Mouse (Mus musculus) embryonic fibroblast, embryonic 13.5 days (primary cell): Measurements from ENCODE around the gene Zfp82. TPM values are rescaled to one million over a fixed set of nuclear protein-coding genes. Genes with fewer than 3 reads are reported as not detected.

Source experiments
- H3K27ac ChIP-seq: 2 replicates; pipeline ENCODE4 v1.5.1; 2012; ENCODE audit warnings: low read length, control low read depth, inconsistent platforms; ENCODE audit not compliant: insufficient read depth
- H3K4me1 ChIP-seq: 2 replicates; pipeline ENCODE4 v1.6.1; 2011; ENCODE audit warnings: low read length; ENCODE audit not compliant: control insufficient read depth, insufficient read depth
- H3K4me3 ChIP-seq: 2 replicates; pipeline ENCODE4 v1.5.1; 2011; ENCODE audit warnings: mild to moderate bottlenecking, control low read depth, low read length; ENCODE audit not compliant: insufficient read depth
- CTCF ChIP-seq: IDR thresholded peaks from 2 replicates; pipeline ENCODE4 v1.5.1; 2011; ENCODE audit warnings: mild to moderate bottlenecking, control low read depth, low read length, moderate library complexity, borderline replicate concordance; ENCODE audit not compliant: insufficient read depth
- POLR2A ChIP-seq: IDR thresholded peaks from 2 replicates; pipeline ENCODE4 v1.6.1; 2011; ENCODE audit warnings: low read depth, mild to moderate bottlenecking, control low read depth, low read length, moderate library complexity
- polyA plus RNA-seq: library from polyadenylated mRNA; stranded (reverse); fragments of >200 nt; gene quantifications from 2 replicates; pipeline ENCODE4 v1.2.4, GENCODE M21; 2011; ENCODE audit warnings: low read depth; ENCODE audit not compliant: missing spikeins, insufficient read length

The Zfp82 gene
- polyA plus RNA-seq, 1 experiment, result 2.8 TPM

DNA sequence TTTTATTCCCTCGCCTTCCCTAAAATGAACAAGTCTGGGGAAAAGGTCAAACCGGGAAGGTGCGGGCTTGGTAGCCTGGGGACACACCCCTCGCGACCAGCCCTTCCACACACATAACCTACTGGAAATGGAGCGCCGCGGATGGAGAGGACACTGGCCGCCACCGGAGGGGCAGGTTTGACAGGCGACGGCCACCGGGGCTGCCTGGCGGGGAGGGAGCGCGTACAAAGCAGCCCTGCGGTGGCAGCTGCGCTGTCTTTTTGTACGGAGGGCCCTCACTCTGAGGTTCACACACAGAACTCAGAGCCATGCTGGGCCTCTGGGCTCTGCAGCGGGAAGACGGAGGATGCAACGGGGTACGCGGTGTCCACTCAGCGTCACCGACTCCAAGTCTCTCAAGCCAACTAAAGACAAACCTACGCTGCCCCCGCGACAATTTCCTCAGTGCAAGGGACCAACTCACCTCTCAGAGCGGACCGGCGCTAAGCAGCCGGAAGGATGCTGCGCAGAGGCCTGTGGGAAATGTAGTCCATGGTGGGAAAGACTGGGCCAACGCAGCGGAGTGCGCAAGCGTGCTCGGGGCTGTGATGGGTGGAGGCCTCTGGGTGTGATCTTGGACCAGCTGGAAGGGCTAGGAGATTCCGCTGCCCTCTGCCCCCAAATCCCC is 21.7 kb downstream of the Zfp82 start, which contains the start of gene Zfp14:
Gene Zfp14, minus strand, starts transcription at position 499 of the 667 bp plus-strand sequence.
- Histone ChIP-seq H3K4me3 (peak within 1 kb of the TSS; percentile 66), H3K27ac (no peak within 1 kb of the TSS), H3K4me1 (no peaks in the 10 kb centered on the region)
- TF ChIP-seq POLR2A (peak; percentile 63), CTCF (no peak)

DNA sequence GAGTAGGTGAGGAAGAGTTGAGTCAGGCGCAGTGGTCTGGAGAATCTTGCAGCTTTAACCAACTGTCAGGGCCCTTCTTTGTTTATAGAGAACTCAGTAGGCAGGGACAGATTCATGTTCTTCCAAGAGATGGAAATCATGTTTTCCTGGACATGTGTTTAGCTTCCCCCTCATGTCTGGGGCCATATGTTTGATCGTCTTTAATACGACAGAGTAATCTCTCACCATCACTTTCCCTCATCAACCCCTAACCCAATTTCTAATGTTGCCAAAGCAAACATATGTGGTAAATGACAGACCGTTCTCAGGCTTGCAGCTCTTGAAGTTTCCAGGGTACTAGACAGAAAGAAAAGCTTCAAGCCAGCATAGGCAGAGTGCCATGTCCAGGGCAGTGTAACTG is 24.6 kb downstream of the Zfp82 start:
- TF ChIP-seq POLR2A (no peak), CTCF (no peak)
- Histone ChIP-seq H3K27ac (no peak overlapping the region), H3K4me1 (no peaks in the 10 kb centered on the region)

DNA sequence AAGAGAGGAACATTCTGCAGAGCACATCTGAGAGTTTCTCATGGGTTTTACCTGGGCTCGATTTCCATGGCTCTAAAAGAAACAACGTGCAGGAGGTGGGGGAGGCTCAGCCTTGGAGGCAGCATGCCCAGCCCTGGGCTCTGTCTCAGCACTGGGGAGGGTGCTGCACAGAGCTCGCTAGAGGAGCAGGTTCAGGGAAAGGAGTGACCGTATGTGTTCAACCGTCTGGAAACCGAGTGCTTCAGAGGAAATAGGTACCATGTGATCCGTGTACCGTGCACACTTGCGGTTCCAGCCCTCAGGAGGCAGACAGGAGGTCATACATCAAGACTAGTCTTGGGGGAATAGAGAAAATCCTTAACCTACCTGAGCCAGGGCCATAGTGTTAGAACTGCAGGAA is 28.3 kb downstream of the Zfp82 start:
- no peak overlapping the region for H3K27ac ChIP-seq
- no peak overlapping the region for H3K4me3 ChIP-seq
- TF ChIP-seq POLR2A (no peak), CTCF (no peak)
- 0 out of 2 replicates have a peak, but pooled peaks cover 2% of the 10 kb centered on the region for H3K4me1 ChIP-seq

More for the DNA sequence above, 24.6 kb downstream of the Zfp82 start:
- H3K4me3 ChIP-seq, result no peak overlapping the region

DNA sequence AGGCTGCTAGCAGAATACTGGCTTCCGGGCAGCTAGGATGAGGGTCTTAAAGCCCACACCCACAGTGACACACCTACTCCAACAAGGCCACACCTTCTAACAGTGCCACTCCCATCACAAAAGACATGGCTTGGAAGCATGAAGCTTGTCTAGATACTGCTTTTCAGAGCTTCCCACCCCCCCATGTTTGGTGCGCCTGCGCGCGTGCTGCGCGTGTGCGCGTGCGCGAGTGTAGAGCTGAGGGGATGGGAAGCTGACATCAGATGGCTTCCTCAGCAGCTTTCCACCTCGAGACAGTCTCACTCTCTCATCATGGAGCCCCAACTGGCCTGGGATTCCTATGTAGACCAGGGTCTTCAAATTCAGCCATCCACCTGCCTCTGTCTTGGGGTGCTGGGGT is 38.4 kb downstream of the Zfp82 start:
- TF ChIP-seq CTCF (no peak), POLR2A (no peak)
- Histone ChIP-seq H3K27ac (no peak overlapping the region), H3K4me3 (no peak overlapping the region), H3K4me1 (no peaks in the 10 kb centered on the region)

DNA sequence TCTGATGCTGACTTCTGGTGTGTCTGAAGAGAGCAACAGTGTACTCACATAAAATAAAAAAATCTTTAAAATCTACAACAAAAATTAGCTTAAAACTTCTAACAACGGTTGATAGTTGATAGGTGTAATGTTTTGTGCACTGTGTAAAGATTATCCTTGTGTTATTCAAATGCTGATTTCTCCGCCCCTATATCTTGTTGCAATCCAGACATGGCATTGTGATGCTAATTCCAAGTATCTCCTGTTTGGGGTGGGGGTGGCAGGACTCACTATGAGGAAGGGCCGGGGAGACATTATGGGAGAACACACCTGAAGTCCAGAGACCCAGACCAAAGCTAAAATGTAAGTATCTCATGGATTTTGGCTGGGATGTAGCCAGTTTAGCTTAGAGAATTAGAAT is 41.3 kb downstream of the Zfp82 start:
- TF ChIP-seq POLR2A, result no peak
- TF ChIP-seq CTCF, result no peak
- Histone ChIP-seq H3K27ac (no peak overlapping the region), H3K4me1 (no peaks in the 10 kb centered on the region), H3K4me3 (no peak overlapping the region)

DNA sequence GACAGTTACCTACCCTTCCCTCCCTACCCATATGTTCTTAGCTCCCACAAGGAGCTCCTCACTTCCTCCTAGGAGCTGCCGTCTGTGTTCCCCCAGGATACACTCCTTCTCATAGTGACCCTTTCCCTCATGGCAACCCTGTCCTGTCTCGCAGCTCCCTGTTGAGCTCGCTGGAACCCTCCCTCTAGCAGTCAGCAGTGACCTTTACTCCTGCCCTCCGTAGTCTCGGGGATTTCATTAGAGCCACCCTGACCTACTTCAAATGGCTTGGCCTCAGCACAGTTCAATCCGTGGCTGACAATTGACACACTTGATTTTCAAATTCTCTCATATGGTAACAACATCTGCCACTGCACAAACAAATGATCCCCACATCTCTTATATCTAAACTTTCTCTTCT is 42.0 kb downstream of the Zfp82 start:
- TF ChIP-seq POLR2A, result no peak
- no peak for TF ChIP-seq CTCF
- H3K4me1 ChIP-seq, result no peaks in the 10 kb centered on the region
- no peak overlapping the region for H3K27ac ChIP-seq
- H3K4me3 ChIP-seq, result no peak overlapping the region

DNA sequence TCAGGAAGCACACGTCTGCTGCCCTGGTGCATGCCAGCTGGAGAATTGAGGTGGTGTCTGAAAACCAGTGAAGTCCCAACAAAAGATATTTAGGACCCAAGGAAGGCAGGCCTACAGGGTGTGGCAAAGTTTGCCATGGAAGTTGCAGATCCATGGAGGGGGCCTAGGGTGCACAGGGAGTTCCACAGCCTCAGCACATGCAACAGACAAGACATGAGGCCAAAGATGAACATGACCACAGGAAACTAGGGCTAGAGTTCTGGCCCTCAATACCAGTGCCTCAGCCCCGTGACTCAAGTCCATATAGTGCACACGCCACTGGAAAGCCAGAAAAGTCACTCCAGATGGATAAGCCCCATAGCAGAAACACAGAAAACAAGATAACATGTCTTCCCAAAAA is 44.1 kb downstream of the Zfp82 start:
- H3K27ac ChIP-seq, result no peak overlapping the region

DNA sequence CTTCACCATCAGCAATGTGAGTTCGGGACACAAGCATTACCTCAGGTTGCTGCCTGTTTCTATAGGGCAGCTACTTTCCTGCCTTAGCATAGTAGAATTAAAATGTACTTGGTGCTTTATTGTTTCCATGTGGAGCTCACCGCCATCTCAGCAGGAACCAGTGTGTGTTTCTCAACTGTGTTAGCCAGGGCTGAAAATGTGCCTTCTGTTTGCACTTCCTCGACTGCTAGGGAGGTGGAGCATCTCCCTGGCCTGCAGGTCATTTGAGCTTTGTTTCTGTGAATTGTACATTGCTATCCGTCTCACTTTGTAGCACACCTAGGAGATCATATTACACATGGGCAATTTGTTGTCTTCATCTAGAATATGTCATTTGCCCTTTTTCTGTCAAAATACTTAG is 45.4 kb downstream of the Zfp82 start:
- TF ChIP-seq POLR2A, result no peak
- Histone ChIP-seq H3K27ac (no peak overlapping the region), H3K4me3 (no peak overlapping the region), H3K4me1 (no peaks in the 10 kb centered on the region)

More for the DNA sequence above, 44.1 kb downstream of the Zfp82 start:
- H3K4me1 ChIP-seq, result no peaks in the 10 kb centered on the region
- H3K4me3 ChIP-seq, result no peak overlapping the region
- TF ChIP-seq CTCF, result no peak
- TF ChIP-seq POLR2A, result no peak

DNA sequence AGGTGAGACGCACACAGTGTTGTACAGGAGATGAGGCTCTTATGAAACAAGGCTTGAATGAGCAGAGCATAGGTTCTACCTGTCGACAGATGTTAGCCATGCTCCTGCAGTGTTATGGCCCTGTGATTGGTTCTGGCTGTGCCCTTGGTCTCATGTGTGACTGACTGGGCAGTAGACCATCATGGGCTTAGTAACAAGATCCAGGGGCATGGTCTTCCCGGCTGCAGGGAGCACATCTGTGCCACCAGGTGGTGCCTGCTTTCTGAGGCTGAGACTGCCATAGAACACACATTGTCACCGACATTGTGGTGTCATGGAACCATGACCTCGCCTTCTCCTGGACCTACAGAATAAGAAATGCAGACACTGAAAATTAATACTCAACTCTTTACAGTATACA is 47.3 kb downstream of the Zfp82 start:
- Histone ChIP-seq H3K27ac (no peak overlapping the region), H3K4me1 (no peaks in the 10 kb centered on the region), H3K4me3 (no peak overlapping the region)
- no peak for TF ChIP-seq POLR2A
- TF ChIP-seq CTCF, result 0 out of 2 replicates have a peak, but pooled peaks have one; percentile 8

DNA sequence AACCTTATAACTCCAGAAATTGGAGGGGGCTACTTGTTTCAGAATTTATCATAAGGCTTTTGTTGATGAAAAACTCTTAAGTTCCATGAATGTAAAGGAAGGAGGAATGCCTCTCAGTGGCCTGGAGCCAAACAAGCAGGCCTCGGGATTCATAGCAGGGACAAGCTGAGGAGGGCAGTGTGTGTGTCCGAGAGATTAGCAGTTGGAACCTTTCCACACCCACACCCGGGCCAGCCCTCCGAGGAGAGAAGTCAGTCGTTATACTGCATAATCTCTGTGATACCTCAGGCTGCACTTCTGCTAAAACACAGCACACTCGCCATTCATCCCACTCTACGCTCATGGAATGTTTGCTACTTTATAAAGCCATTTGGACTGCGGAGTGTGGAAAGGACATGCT is 48.9 kb downstream of the Zfp82 start:
- no peak overlapping the region for H3K27ac ChIP-seq
- TF ChIP-seq CTCF, result no peak
- no peak overlapping the region for H3K4me3 ChIP-seq
- no peaks in the 10 kb centered on the region for H3K4me1 ChIP-seq

DNA sequence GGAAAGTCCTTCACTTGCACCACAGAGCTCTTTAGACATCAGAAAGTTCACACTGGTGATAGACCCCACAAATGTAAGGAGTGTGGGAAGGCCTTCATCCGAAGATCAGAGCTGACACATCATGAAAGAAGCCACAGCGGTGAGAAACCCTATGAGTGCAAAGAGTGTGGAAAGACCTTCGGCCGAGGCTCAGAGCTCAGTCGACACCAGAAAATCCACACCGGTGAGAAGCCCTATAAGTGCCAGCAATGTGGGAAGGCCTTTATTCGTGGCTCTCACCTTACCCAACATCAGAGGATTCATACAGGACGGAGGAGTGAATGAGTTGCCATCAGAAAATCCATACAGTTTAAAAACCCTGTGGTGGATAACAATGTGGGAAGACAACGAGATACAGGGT is 49.4 kb downstream of the Zfp82 start:
- no peak for TF ChIP-seq CTCF
- no peak for TF ChIP-seq POLR2A
- Histone ChIP-seq H3K4me3 (no peak overlapping the region), H3K4me1 (no peaks in the 10 kb centered on the region), H3K27ac (no peak overlapping the region)

DNA sequence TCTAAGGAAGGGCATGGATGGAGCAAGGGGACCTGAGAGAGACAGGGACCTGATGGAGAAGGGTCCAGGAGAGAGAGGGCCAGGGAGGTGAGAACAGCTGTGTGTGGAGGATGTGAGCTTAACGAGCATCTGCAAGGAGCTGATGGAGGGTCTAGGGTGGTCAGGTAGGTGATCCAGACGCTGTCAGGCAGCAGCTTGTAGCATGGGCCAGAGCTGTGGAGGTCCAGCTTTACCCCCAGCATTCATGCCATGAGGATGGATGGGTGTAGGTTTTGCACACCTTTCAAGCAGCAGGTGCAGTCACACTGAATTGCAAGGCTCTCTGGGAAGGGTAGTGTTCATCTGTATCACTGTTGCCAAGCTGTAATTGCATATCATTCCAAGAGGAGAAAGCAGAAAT is 53.2 kb downstream of the Zfp82 start:
- TF ChIP-seq POLR2A (no peak), CTCF (no peak)
- H3K4me1 ChIP-seq, result no peaks in the 10 kb centered on the region
- H3K4me3 ChIP-seq, result no peak overlapping the region
- no peak overlapping the region for H3K27ac ChIP-seq
